Mouse (Mus musculus): ENCODE results near the gene Arhgap22. TPM values are rescaled to one million over a fixed set of nuclear protein-coding genes. Genes with fewer than 3 reads are reported as not detected.

Arhgap22 gene
- polyA plus RNA-seq, 1 experiment: 28.1 TPM

- no peak overlapping the region for H3K4me3 ChIP-seq (replicated peaks; ENCODE audit: extremely low read depth, low read depth, low read length)
- TF ChIP-seq POLR2A (IDR thresholded peaks at IDR 0.05; ENCODE audit: borderline replicate concordance, extremely low read depth, low read depth, low read length) (no peak), CTCF (IDR thresholded peaks at IDR 0.05; ENCODE audit: insufficient read depth, low read length) (no peak)
- WGBS: 88% methylated on average over 2 of the region's 2 CpGs
- H3K4me1 ChIP-seq (ENCODE audit: control insufficient read depth, insufficient read depth, low read length): no peaks in the 10 kb centered on the region
- DNase-seq: no peak
Observed at GRCm38 (mm10) chr14:33364061-33364460, 150.2 kb downstream of the Arhgap22 start.

- Histone ChIP-seq H3K4me1 (ENCODE audit: control insufficient read depth, insufficient read depth, low read length) (no peaks in the 10 kb centered on the region), H3K4me3 (replicated peaks; ENCODE audit: extremely low read depth, low read depth, low read length) (no peak overlapping the region)
- WGBS: 80% methylated on average over 30 of the region's 30 CpGs
- no peak for TF ChIP-seq CTCF (IDR thresholded peaks at IDR 0.05; ENCODE audit: insufficient read depth, low read length)
- TF ChIP-seq POLR2A (IDR thresholded peaks at IDR 0.05; ENCODE audit: borderline replicate concordance, extremely low read depth, low read depth, low read length): no peak
- DNase-seq: no peak
Observed at GRCm38 (mm10) chr14:33366891-33367777, 153.3 kb downstream of the Arhgap22 start.

- TF ChIP-seq CTCF (IDR thresholded peaks at IDR 0.05; ENCODE audit: insufficient read depth, low read length) (no peak), POLR2A (IDR thresholded peaks at IDR 0.05; ENCODE audit: borderline replicate concordance, extremely low read depth, low read depth, low read length) (no peak)
- Histone ChIP-seq H3K4me1 (ENCODE audit: control insufficient read depth, insufficient read depth, low read length) (no peaks in the 10 kb centered on the region), H3K4me3 (replicated peaks; ENCODE audit: extremely low read depth, low read depth, low read length) (no peak overlapping the region)
- DNase-seq: no peak
- WGBS: 84% methylated on average over 12 of the region's 12 CpGs
Observed at GRCm38 (mm10) chr14:33369375-33369774, 155.5 kb downstream of the Arhgap22 start.

- WGBS: 9% methylated on average over 7 of the region's 7 CpGs
- TF ChIP-seq POLR2A (IDR thresholded peaks at IDR 0.05; ENCODE audit: borderline replicate concordance, extremely low read depth, low read depth, low read length) (no peak), CTCF (IDR thresholded peaks at IDR 0.05; ENCODE audit: insufficient read depth, low read length) (no peak)
Observed at GRCm38 (mm10) chr14:33370056-33370455, 156.2 kb downstream of the Arhgap22 start.

GRCm38 (mm10) chr14:33371248-33371647, 157.4 kb downstream of the Arhgap22 start:
- Histone ChIP-seq H3K4me3 (replicated peaks; ENCODE audit: extremely low read depth, low read depth, low read length) (no peak overlapping the region), H3K4me1 (ENCODE audit: control insufficient read depth, insufficient read depth, low read length) (no peaks in the 10 kb centered on the region)
- 22% methylated on average over 3 of the region's 3 CpGs for WGBS
- TF ChIP-seq CTCF (IDR thresholded peaks at IDR 0.05; ENCODE audit: insufficient read depth, low read length) (peak; percentile 69), POLR2A (IDR thresholded peaks at IDR 0.05; ENCODE audit: borderline replicate concordance, extremely low read depth, low read depth, low read length) (no peak)
- peak; percentile 60 for DNase-seq

More at GRCm38 (mm10) chr14:33370056-33370455, 156.2 kb downstream of the Arhgap22 start:
- Histone ChIP-seq H3K4me1 (ENCODE audit: control insufficient read depth, insufficient read depth, low read length) (no peaks in the 10 kb centered on the region), H3K4me3 (replicated peaks; ENCODE audit: extremely low read depth, low read depth, low read length) (no peak overlapping the region)
- DNase-seq: peak; percentile 23

GRCm38 (mm10) chr14:33373271-33373670, 159.4 kb downstream of the Arhgap22 start:
- H3K4me3 ChIP-seq (replicated peaks; ENCODE audit: extremely low read depth, low read depth, low read length): no peak overlapping the region
- H3K4me1 ChIP-seq (ENCODE audit: control insufficient read depth, insufficient read depth, low read length): no peaks in the 10 kb centered on the region
- DNase-seq: no peak
- 36% methylated on average over 1 of the region's 1 CpGs for WGBS
- TF ChIP-seq CTCF (IDR thresholded peaks at IDR 0.05; ENCODE audit: insufficient read depth, low read length): no peak
- no peak for TF ChIP-seq POLR2A (IDR thresholded peaks at IDR 0.05; ENCODE audit: borderline replicate concordance, extremely low read depth, low read depth, low read length)

- 26% methylated on average over 1 of the region's 1 CpGs for WGBS
- TF ChIP-seq POLR2A (IDR thresholded peaks at IDR 0.05; ENCODE audit: borderline replicate concordance, extremely low read depth, low read depth, low read length): no peak
- no peak for TF ChIP-seq CTCF (IDR thresholded peaks at IDR 0.05; ENCODE audit: insufficient read depth, low read length)
- no peak overlapping the region for H3K4me3 ChIP-seq (replicated peaks; ENCODE audit: extremely low read depth, low read depth, low read length)
- H3K4me1 ChIP-seq (ENCODE audit: control insufficient read depth, insufficient read depth, low read length): no peaks in the 10 kb centered on the region
- DNase-seq: no peak
Observed at GRCm38 (mm10) chr14:33374089-33374488, 160.3 kb downstream of the Arhgap22 start.

GRCm38 (mm10) chr14:33377211-33377610, 163.4 kb downstream of the Arhgap22 start:
- TF ChIP-seq POLR2A (IDR thresholded peaks at IDR 0.05; ENCODE audit: borderline replicate concordance, extremely low read depth, low read depth, low read length): no peak
- TF ChIP-seq CTCF (IDR thresholded peaks at IDR 0.05; ENCODE audit: insufficient read depth, low read length): no peak
- no peak overlapping the region for H3K4me3 ChIP-seq (replicated peaks; ENCODE audit: extremely low read depth, low read depth, low read length)
- 88% methylated on average over 3 of the region's 3 CpGs for WGBS
- no peaks in the 10 kb centered on the region for H3K4me1 ChIP-seq (ENCODE audit: control insufficient read depth, insufficient read depth, low read length)
- no peak for DNase-seq

- 74% methylated on average over 5 of the region's 5 CpGs for WGBS
- DNase-seq: no peak
- no peaks in the 10 kb centered on the region for H3K4me1 ChIP-seq (ENCODE audit: control insufficient read depth, insufficient read depth, low read length)
- TF ChIP-seq CTCF (IDR thresholded peaks at IDR 0.05; ENCODE audit: insufficient read depth, low read length): no peak
- TF ChIP-seq POLR2A (IDR thresholded peaks at IDR 0.05; ENCODE audit: borderline replicate concordance, extremely low read depth, low read depth, low read length): no peak
- H3K4me3 ChIP-seq (replicated peaks; ENCODE audit: extremely low read depth, low read depth, low read length): no peak overlapping the region
Observed at GRCm38 (mm10) chr14:33378723-33379122, 164.9 kb downstream of the Arhgap22 start.

Data from lung, adult 2 months (tissue).